Mouse (Mus musculus): Measurements from ENCODE around the gene 1700007K13Rik.

DNA sequence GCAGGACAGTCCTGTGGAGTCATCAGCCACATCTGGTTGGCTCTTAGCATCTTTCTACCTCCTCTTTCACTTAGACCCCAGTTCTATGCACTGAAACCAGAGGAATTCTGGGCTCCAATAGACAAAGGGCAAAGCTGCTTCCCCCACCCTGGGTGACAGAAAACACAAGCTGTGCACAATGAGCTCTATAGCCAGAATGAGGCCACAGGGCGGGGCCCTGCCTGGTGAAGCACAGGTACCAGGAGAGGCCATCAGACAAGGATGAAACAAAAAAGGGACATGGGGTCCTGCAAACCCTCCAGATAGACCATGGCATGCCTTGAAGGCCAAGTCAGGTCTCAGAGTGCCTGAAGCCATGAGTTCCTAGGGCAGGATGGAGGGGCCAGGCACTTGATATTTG, 49.6 kb downstream of the 1700007K13Rik start:
- no peak for TF ChIP-seq CTCF (IDR thresholded peaks at IDR 0.05; ENCODE audit: low read depth)
- TF ChIP-seq EP300 (IDR thresholded peaks at IDR 0.05; ENCODE audit: low read depth): no peak
